Mouse (Mus musculus): Measurements from ENCODE around the gene Sdk1. TPM values are rescaled to one million over a fixed set of nuclear protein-coding genes. Genes with fewer than 3 reads are reported as not detected.

The Sdk1 gene
- total RNA-seq, 1 experiment = 1.2 TPM

GRCm38 (mm10) chr5:141856447-141856846 lies 615.2 kb downstream of the Sdk1 start:
- H3K27ac ChIP-seq (ENCODE audit: insufficient read depth, low read depth, low read length, poor library complexity, severe bottlenecking) = no peak overlapping the region
- in situ Hi-C loops (cut with MboI; ENCODE audit: low sequenced_read_pairs in 2 of 2, unreplicated experiment in 2 of 2) = no loop called here

GRCm38 (mm10) chr5:141857781-141858180 lies 616.5 kb downstream of the Sdk1 start:
- H3K4me1 ChIP-seq (ENCODE audit: control insufficient read depth in 2 of 2, insufficient read depth in 2 of 2, low read length in 2 of 2, poor library complexity in 1 of 2) = no peaks in the 10 kb centered on the region
- H3K9me3 ChIP-seq (ENCODE audit: control insufficient read depth, insufficient read depth, low read depth, low read length) = no peaks in the 10 kb centered on the region
- H3K4me3 ChIP-seq (ENCODE audit: insufficient read depth in 1 of 2, low read depth in 1 of 2, low read length in 2 of 2, poor library complexity in 1 of 2, severe bottlenecking in 1 of 2) = no peak overlapping the region
- in situ Hi-C loops (cut with MboI; ENCODE audit: low sequenced_read_pairs in 2 of 2, unreplicated experiment in 2 of 2) = no loop called here
- no peak for TF ChIP-seq ZNF384 (IDR thresholded peaks at IDR 0.05; ENCODE audit: low read depth, low read length)
- TF ChIP-seq ZC3H11A (IDR thresholded peaks at IDR 0.05; ENCODE audit: borderline replicate concordance, low read depth, low read length) = no peak
- H3K36me3 ChIP-seq (ENCODE audit: control insufficient read depth, insufficient read depth, low read length, poor library complexity, severe bottlenecking) = no peaks in the 10 kb centered on the region
- H3K27ac ChIP-seq (ENCODE audit: insufficient read depth, low read depth, low read length, poor library complexity, severe bottlenecking) = no peak overlapping the region
- no peak overlapping the region for H3K9ac ChIP-seq (ENCODE audit: insufficient read depth, low read depth, low read length, poor library complexity, severe bottlenecking)
- DNase-seq (ENCODE audit: low read depth, low spot score) = no peak

More at GRCm38 (mm10) chr5:141856447-141856846, 615.2 kb downstream of the Sdk1 start:
- Histone ChIP-seq H3K36me3 (ENCODE audit: control insufficient read depth, insufficient read depth, low read length, poor library complexity, severe bottlenecking) (no peaks in the 10 kb centered on the region), H3K4me1 (ENCODE audit: control insufficient read depth in 2 of 2, insufficient read depth in 2 of 2, low read length in 2 of 2, poor library complexity in 1 of 2) (peaks cover 2 to 3% of the 10 kb centered on the region in 2 experiments; a peak in 1 of 4 replicates), H3K9me3 (ENCODE audit: control insufficient read depth, insufficient read depth, low read depth, low read length) (no peaks in the 10 kb centered on the region), H3K9ac (ENCODE audit: insufficient read depth, low read depth, low read length, poor library complexity, severe bottlenecking) (no peak overlapping the region), H3K4me3 (ENCODE audit: insufficient read depth in 1 of 2, low read depth in 1 of 2, low read length in 2 of 2, poor library complexity in 1 of 2, severe bottlenecking in 1 of 2) (no peak overlapping the region)
- DNase-seq (ENCODE audit: low read depth, low spot score) = no peak
- TF ChIP-seq ZNF384 (IDR thresholded peaks at IDR 0.05; ENCODE audit: low read depth, low read length) = no peak
- TF ChIP-seq HCFC1 (IDR thresholded peaks at IDR 0.05; ENCODE audit: borderline replicate concordance, insufficient read depth, low read length) = no peak
- no peak for TF ChIP-seq CHD2 (IDR thresholded peaks at IDR 0.05; ENCODE audit: low read depth, low read length)
- TF ChIP-seq ZC3H11A (IDR thresholded peaks at IDR 0.05; ENCODE audit: borderline replicate concordance, low read depth, low read length) = no peak
- TF ChIP-seq MAFK (IDR thresholded peaks at IDR 0.05; ENCODE audit: insufficient read depth, low read depth, low read length) = no peak

DNA sequence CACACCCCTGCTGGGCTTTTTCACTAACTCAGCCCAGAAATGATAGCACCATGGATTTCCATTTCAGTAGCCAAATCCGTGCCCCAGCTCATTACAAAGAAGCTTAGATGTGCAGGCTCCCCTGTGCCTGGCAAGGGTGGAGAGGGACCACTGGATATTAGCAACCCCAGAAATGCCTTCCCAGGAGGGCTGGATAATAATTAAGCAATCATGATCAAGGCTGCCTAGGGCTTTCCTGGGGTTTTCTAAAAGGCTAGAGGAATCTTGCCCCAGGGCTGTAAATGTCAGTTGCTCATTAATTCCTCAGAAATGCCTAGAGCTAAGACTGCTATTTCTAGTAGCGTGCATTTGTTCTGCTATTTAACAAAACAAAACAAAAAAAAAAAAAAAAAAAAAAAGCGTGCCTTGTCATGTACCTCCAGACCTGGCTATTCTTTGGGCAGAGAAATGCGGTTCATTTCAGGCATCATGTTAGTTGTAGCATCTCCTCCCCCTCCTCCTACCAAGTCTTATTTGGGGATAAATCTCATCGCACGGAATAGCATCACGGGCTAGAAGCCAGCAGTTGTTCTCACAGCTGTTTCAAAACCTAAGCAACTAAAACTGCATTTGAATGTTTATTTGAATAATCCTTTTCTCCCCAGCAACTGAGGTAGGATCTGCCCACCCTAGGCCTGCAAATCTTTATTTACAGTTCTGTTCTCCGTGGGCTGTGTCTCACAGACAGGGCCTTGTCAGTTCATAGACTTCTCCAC lies 617.3 kb downstream of the Sdk1 start:
- H3K4me3 ChIP-seq (ENCODE audit: insufficient read depth in 1 of 2, low read depth in 1 of 2, low read length in 2 of 2, poor library complexity in 1 of 2, severe bottlenecking in 1 of 2) = no peak overlapping the region
- H3K4me1 ChIP-seq (ENCODE audit: control insufficient read depth in 2 of 2, insufficient read depth in 2 of 2, low read length in 2 of 2, poor library complexity in 1 of 2) = no peaks in the 10 kb centered on the region
- H3K36me3 ChIP-seq (ENCODE audit: control insufficient read depth, insufficient read depth, low read length, poor library complexity, severe bottlenecking) = no peaks in the 10 kb centered on the region
- H3K27ac ChIP-seq (ENCODE audit: insufficient read depth, low read depth, low read length, poor library complexity, severe bottlenecking) = no peak overlapping the region
- DNase-seq (ENCODE audit: low read depth, low spot score) = no peak
- no peak overlapping the region for H3K9ac ChIP-seq (ENCODE audit: insufficient read depth, low read depth, low read length, poor library complexity, severe bottlenecking)
- no peaks in the 10 kb centered on the region for H3K9me3 ChIP-seq (ENCODE audit: control insufficient read depth, insufficient read depth, low read depth, low read length)
- no peak for TF ChIP-seq HCFC1 (IDR thresholded peaks at IDR 0.05; ENCODE audit: borderline replicate concordance, insufficient read depth, low read length)
- in situ Hi-C loops (cut with MboI; ENCODE audit: low sequenced_read_pairs in 2 of 2, unreplicated experiment in 2 of 2) = no loop called here

- TF ChIP-seq HCFC1 (IDR thresholded peaks at IDR 0.05; ENCODE audit: borderline replicate concordance, insufficient read depth, low read length) (no peak), CHD2 (IDR thresholded peaks at IDR 0.05; ENCODE audit: low read depth, low read length) (no peak)
- Histone ChIP-seq H3K36me3 (ENCODE audit: control insufficient read depth, insufficient read depth, low read length, poor library complexity, severe bottlenecking) (no peaks in the 10 kb centered on the region), H3K9ac (ENCODE audit: insufficient read depth, low read depth, low read length, poor library complexity, severe bottlenecking) (no peak overlapping the region), H3K27ac (ENCODE audit: insufficient read depth, low read depth, low read length, poor library complexity, severe bottlenecking) (no peak overlapping the region), H3K9me3 (ENCODE audit: control insufficient read depth, insufficient read depth, low read depth, low read length) (no peaks in the 10 kb centered on the region), H3K4me3 (ENCODE audit: insufficient read depth in 1 of 2, low read depth in 1 of 2, low read length in 2 of 2, poor library complexity in 1 of 2, severe bottlenecking in 1 of 2) (no peak overlapping the region), H3K4me1 (ENCODE audit: control insufficient read depth in 2 of 2, insufficient read depth in 2 of 2, low read length in 2 of 2, poor library complexity in 1 of 2) (no peaks in the 10 kb centered on the region)
- in situ Hi-C loops (cut with MboI; ENCODE audit: low sequenced_read_pairs in 2 of 2, unreplicated experiment in 2 of 2) = no loop called here
- DNase-seq (ENCODE audit: low read depth, low spot score) = no peak
Observed at GRCm38 (mm10) chr5:141866042-141866441, 624.8 kb downstream of the Sdk1 start.

- Histone ChIP-seq H3K36me3 (ENCODE audit: control insufficient read depth, insufficient read depth, low read length, poor library complexity, severe bottlenecking) (no peaks in the 10 kb centered on the region), H3K9ac (ENCODE audit: insufficient read depth, low read depth, low read length, poor library complexity, severe bottlenecking) (no peak overlapping the region), H3K9me3 (ENCODE audit: control insufficient read depth, insufficient read depth, low read depth, low read length) (no peaks in the 10 kb centered on the region), H3K4me1 (ENCODE audit: control insufficient read depth in 2 of 2, insufficient read depth in 2 of 2, low read length in 2 of 2, poor library complexity in 1 of 2) (no peaks in the 10 kb centered on the region), H3K4me3 (ENCODE audit: insufficient read depth in 1 of 2, low read depth in 1 of 2, low read length in 2 of 2, poor library complexity in 1 of 2, severe bottlenecking in 1 of 2) (no peak overlapping the region), H3K27ac (ENCODE audit: insufficient read depth, low read depth, low read length, poor library complexity, severe bottlenecking) (no peak overlapping the region)
- DNase-seq (ENCODE audit: low read depth, low spot score) = peak; percentile 26
- TF ChIP-seq CHD2 (IDR thresholded peaks at IDR 0.05; ENCODE audit: low read depth, low read length) (no peak), HCFC1 (IDR thresholded peaks at IDR 0.05; ENCODE audit: borderline replicate concordance, insufficient read depth, low read length) (no peak), ZC3H11A (IDR thresholded peaks at IDR 0.05; ENCODE audit: borderline replicate concordance, low read depth, low read length) (0 out of 2 replicates have a peak, but pooled peaks have one; percentile 33), ZNF384 (IDR thresholded peaks at IDR 0.05; ENCODE audit: low read depth, low read length) (no peak), MAFK (IDR thresholded peaks at IDR 0.05; ENCODE audit: insufficient read depth, low read depth, low read length) (no peak)
- in situ Hi-C loops (cut with MboI; ENCODE audit: low sequenced_read_pairs in 2 of 2, unreplicated experiment in 2 of 2) = no loop called here
Observed at GRCm38 (mm10) chr5:141873751-141874150, 632.5 kb downstream of the Sdk1 start.
